Mouse (Mus musculus) brain, embryonic 14.5 days (tissue): ENCODE results near the gene Ccdc83.
"Not testable (repeated sequence)": the region's sequence is repeated elsewhere in the genome, so short reads cannot be mapped to it uniquely, and the experiment has no call there.

Experiments
- CTCF ChIP-seq: fragments of 200-500 bp; IDR thresholded peaks from 2 replicates; pipeline ENCODE4 v1.5.1; 2012; ENCODE audit warnings: inconsistent platforms, mild to moderate bottlenecking, moderate library complexity, borderline replicate concordance; ENCODE audit not compliant: insufficient read depth, insufficient read length; ENCODE audit errors: extremely low read depth
- POLR2A ChIP-seq: fragments of 200-500 bp; IDR thresholded peaks from 2 replicates; pipeline ENCODE4 v1.6.1; 2012; ENCODE audit warnings: mild to moderate bottlenecking, inconsistent platforms, borderline replicate concordance; ENCODE audit not compliant: poor library complexity, insufficient read depth, insufficient read length, severe bottlenecking; ENCODE audit errors: extremely low read depth

DNA sequence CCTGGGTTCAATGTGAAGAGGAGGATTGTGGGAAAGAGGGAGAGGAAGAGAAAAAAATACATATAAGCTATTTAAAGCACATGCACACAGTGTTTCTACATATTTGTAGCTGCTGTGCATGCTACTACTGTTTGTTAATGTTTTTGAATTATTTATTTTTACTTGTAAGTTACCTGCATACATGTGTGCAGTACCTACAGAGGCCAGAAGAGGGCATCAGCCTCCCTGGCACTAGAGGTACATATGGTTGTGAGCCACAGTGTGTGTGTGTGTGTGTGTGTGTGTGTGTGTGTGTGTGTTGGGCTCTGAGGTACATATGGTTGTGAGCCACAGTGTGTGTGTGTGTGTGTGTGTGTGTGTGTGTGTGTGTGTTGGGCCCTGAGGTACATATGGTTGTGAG lies 36.7 kb downstream of the Ccdc83 start:
- TF ChIP-seq POLR2A: not testable (repeated sequence)
- peak; percentile 30; the same call in 1 of the 2 replicates for TF ChIP-seq CTCF
